Mouse (Mus musculus) testis, postnatal 10 days (tissue): ENCODE measurements around the gene Kmt5b.

Source experiments
- DNase-seq: peaks from one replicate; pipeline ENCODE4 v3.0.0; 2021; ENCODE audit warnings: low spot score

Kmt5b gene

DNA sequence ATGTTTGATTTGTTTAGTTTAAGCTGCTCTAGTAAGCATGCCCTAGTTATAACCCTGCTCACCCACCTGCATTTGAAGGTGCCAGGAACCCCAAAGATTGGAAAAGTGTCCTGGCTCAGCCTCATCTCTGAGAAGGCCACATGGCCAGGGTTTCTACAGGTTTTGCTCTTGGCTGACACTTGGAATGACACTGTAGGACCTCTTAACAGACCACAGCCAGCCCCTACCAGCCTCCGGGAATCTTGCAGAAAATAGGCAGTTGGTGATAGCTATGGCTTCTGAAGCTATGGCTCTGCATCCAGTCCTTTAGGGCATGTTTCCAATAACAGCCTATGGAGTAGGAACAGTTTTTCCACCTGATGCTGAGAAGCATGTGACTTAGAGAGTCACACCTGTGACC, 77.6 kb downstream of the Kmt5b start:
- no peak for DNase-seq

DNA sequence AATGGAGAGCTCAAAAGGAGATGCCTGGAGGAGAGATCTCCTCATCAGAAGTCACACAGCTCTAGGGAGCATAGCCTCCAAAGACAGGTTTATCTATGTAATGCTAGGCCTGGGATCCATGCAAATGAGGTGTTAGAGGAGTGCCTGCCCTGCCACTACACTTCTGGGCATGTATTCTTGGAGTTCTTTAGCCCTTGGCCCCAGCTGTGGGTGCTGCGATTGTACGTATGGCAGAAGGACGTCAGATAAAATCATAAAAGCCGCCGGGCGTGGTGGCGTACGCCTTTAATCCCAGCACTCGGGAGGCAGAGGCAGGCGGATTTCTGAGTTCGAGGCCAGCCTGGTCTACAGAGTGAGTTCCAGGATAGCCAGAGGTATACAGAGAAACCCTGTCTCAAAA, 78.1 kb downstream of the Kmt5b start:
- DNase-seq = no peak

DNA sequence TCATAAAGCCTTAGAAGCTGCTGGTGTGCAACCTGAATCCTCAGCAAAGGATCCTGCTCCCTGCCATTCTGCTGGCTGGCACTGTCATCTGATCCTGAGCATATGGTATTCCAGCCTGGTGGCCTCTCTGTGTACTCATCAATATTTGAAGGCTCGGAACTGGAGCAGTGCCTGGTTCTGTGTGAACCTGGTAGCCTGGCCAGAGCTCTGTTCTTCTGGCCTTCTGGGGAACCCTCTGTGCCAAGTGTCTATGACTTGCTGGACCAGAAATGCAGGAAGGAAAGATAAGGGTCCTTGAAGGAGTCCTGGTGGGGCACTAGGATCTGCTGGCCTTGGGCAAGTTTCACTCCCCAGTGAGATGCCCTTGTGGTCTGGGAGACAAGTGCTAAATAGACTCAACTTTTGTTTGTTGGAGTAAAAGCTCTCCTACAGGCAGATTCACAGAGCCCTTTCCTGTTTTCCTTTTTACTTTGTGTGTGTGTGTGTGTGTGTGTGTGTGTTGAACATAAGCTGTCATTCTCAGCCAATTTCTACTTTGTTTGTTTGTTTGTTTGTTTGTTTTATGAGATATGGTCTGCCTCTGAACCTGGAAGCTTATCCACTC, 78.7 kb downstream of the Kmt5b start:
- DNase-seq = peak; percentile 59

DNA sequence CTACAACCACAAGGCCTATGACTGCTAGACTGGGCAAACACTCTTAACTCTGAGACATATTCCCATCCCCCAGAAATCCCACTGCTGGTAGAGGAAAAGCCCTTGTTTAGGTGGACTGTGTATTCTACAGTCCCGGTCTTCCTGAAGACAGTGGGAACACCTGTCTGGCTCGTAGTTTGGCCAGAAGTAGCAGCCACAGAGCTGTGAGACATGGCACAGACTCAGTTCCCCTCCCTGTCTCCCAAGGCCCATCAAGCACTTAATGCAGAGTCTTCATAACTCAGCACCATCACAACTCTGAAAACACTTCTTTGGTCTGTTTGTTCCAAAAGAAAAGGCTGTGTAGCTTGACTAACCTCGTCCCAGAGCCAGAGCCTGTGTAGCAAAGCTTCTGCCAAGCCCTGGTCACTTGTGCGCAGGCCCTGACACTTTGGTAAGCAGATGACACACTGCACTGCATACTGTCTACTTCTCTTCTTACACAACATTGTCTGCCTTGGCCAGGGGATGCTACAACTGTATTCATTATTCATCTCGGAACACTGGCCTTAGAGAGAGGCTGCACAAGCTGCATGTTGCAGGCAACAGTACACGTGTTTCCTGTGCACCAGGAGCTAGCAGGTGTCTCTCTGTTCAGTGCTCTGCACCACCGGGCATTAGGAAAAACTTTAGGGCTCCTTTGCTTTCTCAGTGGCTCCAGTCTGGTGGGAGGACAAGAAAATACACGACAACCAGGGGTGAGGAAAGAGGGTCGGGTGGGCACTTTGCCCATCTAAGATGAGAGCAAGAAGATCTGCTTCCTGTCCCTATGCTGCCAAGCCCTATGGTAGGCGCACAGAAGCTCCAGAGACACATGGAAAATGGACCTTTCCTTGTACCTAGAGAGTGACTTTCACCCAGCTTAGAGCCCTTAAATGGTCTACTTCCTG, 79.7 kb downstream of the Kmt5b start:
- DNase-seq = no peak

DNA sequence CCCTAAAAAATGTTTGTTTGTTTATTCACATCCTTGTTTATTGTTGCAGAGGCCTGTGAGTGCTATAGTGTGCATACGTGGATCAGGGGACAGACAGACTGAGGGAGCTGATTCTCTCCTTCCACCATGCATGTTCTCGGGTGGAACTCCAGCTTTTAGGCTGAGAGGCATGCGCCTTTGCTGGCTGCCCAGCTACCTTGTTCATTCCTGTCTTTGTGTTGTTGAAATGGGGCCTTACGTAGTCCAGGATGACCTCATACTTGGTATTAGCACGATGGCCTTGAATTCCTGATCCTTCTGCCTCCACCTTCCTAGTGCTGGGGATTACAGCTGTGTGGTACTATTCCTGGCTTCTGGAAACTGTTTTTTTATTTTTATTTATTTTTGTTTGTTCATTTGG, 80.5 kb downstream of the Kmt5b start:
- no peak for DNase-seq

DNA sequence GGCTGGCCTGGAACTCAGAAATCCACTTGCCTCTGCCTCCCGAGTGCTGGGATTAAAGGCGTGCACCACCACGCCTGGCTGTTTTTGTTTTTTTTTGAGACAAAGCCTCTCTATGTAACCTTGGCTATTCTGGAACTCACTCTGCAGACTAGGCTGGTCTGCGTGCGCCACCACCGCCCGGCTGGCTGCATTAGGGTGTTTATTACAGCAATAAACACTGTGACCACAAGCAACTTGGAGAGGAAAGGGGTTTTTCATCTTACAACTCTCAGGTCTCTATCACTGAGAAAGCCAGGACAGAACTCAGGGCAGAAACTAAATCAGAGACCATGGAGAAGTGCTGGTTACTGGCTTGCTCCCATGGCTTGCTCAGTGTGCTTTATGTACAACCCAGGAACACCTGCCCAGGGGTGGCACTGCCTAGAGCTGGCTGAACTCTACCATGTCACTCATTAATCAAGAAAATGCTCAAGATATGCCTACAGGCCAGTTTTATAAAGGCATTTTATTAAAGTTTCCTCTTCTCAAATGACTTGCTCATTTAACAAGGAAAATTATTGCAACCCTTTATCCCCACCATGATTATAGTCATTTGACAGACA, 81.1 kb downstream of the Kmt5b start:
- no peak for DNase-seq

DNA sequence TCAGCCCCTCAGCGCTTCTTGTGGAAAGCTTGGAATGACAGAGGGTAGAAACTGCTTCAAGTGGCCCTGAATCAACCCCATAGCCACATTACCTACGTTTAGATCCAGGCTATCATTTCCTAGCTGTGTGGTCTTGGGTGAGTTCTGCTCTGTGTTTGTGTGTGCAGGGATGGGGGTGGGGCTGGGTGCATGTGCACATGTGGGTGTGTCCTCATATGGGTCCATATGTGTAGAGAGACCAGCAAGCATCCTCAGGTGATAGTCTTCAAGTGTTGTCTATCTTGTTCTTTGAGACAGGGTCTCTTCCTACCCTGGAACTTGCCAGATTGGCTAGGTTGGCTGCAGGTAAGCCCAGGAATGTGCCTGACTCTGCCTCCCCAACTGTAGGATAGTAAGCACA, 82.0 kb downstream of the Kmt5b start:
- no peak for DNase-seq

DNA sequence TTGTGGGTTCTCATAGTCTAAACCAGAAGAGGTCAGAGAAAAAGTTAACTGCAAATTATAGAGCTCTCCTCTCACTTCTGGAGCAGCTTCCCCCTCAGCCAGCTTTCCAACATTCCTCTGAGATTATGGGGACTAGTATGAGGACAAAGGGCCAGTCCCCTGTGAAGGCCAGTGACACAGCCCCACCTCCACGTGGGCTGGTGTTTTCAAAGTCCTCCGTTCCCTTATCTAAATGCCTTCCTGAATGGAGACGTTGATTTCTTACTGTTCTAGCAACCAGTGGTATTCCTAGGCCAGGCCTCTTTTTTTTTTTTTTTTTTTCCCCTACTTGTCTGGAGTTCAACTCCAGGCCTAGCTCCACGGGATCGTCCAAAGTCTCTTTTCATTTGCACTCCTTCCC, 82.9 kb downstream of the Kmt5b start:
- DNase-seq = no peak

DNA sequence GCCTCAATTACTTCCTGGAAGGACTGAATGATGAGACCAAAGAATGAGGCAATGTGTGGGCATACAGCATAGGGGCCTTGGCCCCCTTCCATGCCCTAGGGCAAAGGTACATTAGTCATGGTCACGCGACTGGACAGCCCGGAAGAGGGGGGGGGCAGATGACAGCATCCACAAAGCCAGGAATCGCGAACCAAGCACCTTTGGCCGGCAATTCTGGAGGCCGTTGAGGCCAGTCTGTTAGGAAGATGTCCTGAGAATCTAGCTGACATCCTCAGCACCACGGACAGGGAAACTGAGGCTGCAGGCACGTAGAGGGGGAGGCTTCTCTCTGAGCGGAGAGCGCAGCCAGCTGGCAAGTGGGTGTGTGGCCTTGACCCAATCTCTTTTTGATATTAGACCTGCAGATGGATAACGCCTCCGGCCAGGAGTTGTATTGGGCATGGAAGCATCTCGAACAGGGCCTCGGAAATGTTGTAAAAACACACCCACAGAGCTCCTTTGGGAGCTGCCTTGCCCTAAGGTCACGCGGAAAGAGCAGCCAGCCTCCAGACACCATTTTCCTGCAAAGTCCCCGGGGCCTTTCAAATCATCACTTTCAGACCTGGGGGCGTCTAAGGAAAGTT, 83.7 kb downstream of the Kmt5b start:
- DNase-seq = peak; percentile 68

DNA sequence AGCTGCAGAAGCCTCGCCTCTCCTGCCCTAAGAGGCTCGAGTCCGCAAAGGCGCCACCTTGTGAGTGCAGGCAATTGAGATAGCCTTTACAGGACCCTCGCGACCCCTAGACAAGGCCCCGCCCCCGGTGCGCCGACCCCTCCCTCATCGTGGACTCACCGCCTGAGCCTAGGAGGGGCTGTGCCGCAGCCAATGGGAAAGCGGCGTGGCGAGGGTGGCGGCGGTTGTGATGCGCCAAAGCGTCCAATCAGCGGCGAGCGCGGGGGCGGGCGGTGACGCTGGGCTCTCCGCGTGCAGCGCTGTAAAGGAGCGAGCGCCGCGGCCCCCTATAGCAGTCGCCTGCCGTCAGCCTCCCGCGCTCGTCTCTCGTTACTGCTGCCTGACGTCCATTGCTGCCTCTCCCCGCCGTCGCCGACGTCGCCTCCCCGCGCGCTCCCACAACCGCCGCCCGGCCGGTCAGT, 84.3 kb downstream of the Kmt5b start, which contains the start of gene Chka:
TSS of gene Chka (plus strand) at position 272 of the 461 bp plus-strand sequence.
- peak; percentile 98 for DNase-seq

DNA sequence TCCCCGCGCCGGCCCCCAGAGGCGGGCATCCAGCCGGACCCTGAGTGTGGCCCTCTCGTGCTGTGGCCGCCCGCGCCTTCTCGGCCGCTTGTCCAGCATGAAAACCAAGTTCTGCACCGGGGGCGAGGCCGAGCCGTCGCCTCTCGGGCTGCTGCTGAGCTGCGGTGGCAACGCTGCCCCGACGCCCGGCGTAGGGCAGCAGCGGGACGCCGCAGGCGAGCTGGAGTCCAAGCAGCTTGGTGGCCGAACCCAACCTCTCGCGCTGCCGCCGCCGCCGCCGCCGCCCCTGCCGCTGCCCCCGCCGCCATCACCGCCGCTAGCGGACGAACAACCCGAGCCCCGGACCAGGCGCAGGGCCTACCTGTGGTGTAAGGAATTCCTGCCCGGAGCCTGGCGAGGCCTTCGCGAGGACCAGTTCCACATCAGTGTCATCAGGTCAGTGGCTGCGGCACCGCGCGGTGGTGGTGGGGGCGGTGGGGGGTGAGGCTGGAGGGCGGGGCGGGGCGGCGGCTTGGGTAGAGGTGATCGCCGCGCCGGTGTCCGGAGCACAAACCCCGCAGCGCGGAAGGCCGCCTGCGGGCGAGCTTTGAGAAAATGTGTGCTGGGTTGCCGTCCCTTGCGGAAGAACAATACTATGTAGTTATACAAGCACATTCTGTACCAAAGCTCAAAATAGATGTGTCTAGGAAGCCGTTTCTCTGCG, 84.9 kb downstream of the Kmt5b start:
- DNase-seq = peak; percentile 78

DNA sequence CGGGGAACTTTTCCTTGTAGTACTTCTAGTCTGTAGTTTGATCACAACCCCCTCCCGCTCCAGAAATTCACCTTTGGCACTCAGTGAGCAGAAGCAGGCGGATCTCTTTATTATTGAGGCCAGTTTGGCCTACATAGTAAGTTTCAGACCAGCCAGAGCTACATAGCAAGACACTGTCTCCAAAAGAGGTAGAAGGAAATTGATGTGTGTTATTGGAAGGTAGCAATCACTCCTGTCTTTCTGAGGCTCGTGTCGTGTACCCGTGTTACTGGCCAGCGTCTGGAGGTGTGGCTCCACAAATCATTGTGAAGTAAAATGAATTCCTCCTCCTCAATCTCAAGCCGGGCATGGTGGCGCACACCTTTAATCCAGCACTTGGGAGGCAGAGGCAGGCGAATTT, 85.9 kb downstream of the Kmt5b start:
- DNase-seq = no peak

DNA sequence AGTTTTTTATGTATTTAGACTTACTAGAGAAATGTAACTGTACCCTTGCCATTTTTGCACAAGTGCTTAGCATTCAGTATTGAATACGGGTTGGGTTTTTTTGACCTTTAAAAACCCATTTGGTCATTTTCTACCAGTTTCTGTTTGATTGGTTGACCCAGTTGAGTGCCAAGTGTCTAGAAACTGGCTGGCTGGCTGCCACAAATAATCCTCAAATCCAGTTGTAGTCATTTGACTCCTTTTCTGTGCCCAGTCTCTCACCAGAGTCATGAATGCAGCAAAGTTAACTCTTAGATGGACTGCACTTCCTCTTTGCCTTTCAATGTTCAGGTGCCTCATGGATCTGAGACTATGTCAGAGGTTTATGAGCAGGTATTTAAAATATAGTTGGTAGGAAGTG, 86.7 kb downstream of the Kmt5b start:
- no peak for DNase-seq

DNA sequence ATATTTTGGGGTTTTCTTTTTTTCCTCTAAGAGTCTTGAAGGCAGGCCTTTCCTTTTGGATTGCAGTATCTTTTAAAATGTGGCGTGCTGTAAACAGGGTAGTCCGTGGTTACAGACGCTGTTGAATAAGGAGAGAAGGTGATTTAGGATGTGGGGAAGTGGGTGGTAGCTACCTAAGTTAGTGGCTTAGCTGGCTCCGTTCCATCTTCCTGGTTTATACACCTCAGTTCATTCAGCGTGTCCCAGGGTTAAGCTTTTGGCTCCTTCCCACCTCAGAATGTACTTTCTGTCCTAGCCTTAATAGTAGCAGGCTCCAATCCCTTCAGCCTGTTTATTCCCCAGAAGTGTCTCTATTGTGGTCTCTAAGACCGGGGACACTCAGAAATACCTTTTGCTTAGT, 87.9 kb downstream of the Kmt5b start:
- DNase-seq = no peak

DNA sequence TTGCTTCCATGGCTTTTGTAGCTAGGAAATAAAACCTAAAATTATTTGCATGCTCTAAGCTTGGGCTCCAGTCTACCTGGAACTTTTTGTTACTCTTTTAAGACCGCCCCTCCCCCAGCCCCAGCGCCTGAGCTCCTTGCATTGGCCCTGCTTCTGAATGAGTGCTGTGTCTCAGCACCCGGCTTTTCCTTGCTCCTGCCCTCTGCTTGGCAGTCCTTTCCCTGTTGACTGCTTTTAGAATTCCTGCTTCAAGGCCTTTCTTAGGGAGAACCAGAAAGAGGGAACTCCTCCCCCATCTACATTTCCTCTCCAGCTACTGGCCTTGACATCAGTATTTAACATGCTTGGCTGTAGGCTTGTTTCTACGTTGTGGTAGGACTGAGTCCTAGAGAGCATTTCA, 88.4 kb downstream of the Kmt5b start:
- peak; percentile 76 for DNase-seq

DNA sequence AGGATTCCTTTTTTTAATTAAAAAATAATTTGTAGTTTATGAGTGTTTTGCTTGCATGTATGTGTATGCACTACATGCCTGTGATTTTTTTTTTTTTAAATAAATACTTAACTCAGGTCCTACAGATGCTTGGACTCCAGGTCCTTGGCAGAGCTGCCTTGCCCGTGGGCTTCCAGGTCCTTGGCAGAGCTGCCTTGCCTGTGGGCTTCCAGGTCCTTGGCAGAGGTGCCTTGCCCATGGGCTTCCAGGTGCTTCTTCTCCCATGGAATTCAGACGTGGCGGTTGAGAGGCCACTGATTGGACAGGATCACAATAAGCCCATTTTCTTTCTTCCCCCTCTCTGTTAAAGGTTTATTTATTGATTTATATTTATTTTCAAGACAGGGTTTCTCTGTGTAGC, 90.0 kb downstream of the Kmt5b start:
- no peak for DNase-seq

DNA sequence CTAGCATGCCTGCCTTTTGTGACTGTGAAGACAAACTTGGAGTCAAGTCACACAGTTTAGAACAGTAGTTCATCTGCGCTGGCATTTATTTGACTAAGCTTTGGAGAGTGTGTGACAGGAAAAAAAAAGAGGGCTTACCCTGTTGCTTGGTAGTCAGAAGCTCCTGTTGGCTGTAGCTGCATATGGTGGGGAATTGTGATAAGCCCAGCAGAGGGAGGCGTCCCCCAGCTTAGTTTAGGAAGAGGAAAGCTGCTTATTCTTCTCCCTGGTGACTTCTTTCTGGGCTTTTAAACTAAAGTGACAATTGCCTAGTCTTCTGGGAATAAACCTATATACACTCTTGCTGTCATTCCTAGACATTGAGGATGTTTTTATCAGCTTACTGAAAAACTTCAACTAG, 95.5 kb downstream of the Kmt5b start:
- DNase-seq = no peak

DNA sequence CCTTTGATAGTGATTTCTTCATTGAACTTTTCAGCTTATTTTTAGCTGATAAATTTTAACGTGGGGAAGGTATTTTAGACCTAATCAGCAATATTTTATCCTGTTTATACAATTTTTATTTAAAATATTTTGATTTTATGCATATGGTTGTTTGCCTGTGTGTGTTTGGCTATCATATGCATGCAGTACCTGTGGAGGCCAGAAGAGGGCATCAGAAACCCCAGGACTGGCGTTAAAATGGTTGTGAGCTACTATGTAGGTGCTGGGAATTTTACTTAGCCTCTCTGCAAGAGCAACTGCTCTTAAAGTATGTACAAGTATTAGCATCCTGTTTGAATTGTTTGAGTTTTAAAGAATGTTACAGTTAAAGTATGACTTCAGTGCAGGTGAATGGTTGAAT, 97.7 kb downstream of the Kmt5b start:
- no peak for DNase-seq
